Mouse (Mus musculus) left cerebral cortex, adult 2 months (tissue): Measurements from ENCODE around the gene Sfxn5. TPM values are rescaled to one million over a fixed set of nuclear protein-coding genes. Genes with fewer than 3 reads are reported as not detected.
A peak's percentile ranks its signal among the peaks of the same experiment; 100 is the strongest.

Experiments used
- DNase-seq, 2 experiments: peaks; one replicate each; pipeline ENCODE4 v3.0.0; 2021 to 2022; ENCODE audit warnings: low spot score in 2 of 2, mixed read lengths in 1 of 2; ENCODE audit errors: extremely low spot score in 1 of 2
- H3K27ac ChIP-seq: fragments of 200-600 bp; 2 replicates; pipeline ENCODE4 v1.8.1; 2022
- H3K4me3 ChIP-seq: fragments of 200-600 bp; 2 replicates; pipeline ENCODE4 v1.8.1; 2022
- CTCF ChIP-seq: fragments of 200-600 bp; IDR thresholded peaks from 2 replicates; pipeline ENCODE4 v1.8.1; 2022; ENCODE audit warnings: antibody characterized with exemption, mild to moderate bottlenecking, moderate library complexity
- intact Hi-C: fragments of 180-260 bp; cut with DNase I; formaldehyde crosslinking; loops from one replicate; pipeline ENCODE4 v1.15.1; 2025
- total RNA-seq, 2 experiments: library from RNA; stranded (reverse); gene quantifications; 2 replicates each; pipeline ENCODE4 v1.2.3; 2021

The Sfxn5 gene
- total RNA-seq, 2 experiments from 2014 or later = 161 to 173 TPM

DNA sequence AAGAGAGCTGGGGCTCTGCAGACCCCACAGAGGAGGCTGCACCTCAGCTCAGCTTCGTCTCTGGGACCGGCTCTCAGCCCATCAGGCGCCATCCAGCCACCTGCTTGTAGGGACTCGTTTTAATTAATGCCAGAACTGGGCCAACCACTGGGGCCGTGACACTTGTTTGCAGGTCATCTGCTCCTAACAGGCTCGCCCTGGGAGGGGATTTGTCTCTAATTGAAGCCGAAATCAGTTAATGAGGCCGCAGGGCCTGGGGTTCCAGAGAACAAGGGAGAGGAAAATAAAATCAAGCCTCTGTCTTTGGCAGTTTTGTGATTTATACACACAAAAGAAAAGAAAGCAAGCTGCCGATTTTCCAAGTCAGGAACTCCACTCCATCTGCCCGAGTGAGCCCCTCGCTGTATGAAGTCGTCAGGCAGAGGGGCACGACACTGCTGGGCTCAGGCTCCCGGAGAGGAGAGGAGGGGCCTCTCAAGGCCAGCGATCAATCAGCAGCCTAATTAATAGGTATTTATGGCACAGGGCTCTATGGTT lies 68.2 kb downstream of the Sfxn5 start:
- no peak for DNase-seq
- no peak for TF ChIP-seq CTCF
- Histone ChIP-seq H3K4me3 (no peak overlapping the region), H3K27ac (peak overlapping the region; percentile 76; the same call in 1 of the 2 replicates)
- intact Hi-C loops = loop anchor here (5.0 kb wide), 1 partner anchor 67 kb away; the partner anchor contains the start of gene Sfxn5

DNA sequence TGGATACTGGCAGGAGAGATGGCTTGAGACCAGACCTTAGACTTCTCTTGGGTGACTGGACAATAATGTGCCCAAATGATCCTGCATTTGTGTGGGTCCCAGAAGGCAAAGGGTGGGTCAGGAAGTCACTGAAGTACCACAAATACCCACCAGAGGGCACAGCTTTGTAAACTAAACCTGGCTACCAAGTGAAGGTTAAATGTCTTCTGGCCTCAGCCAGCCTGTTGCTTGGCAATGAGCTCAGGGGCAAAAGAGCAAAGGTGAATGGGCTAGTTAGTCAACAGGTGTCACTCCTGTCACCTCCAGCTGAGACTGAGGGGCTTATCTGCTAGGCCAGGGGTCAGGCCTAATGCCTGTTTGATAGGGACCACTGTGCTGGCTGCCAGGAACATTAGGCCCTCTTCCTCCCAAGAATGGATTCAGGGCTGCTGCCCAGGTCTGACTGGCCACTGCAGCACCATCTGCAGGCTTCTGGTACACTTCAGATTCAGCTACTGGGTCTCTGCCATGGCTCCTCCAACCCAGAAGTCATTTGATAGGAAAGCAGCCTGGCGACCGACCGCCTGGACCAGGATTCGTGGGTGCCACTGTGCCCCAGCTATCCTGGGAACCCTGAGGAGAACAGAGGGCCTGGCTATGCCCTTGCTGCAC lies 70.2 kb downstream of the Sfxn5 start:
- intact Hi-C loops = loop anchor here (5.0 kb wide), 1 partner anchor 69 kb away; the partner anchor contains the start of gene Sfxn5
- no peak for DNase-seq
- no peak overlapping the region for H3K4me3 ChIP-seq

GRCm38 (mm10) chr6:85259094-85259630 lies 74.1 kb downstream of the Sfxn5 start:
- DNase-seq = no peak
- no peak for TF ChIP-seq CTCF
- Histone ChIP-seq H3K27ac (no peak overlapping the region), H3K4me3 (no peak overlapping the region)
- intact Hi-C loops = no loop called here

More for the DNA sequence above, 70.2 kb downstream of the Sfxn5 start:
- H3K27ac ChIP-seq = no peak overlapping the region
- peak; percentile 67 for TF ChIP-seq CTCF

DNA sequence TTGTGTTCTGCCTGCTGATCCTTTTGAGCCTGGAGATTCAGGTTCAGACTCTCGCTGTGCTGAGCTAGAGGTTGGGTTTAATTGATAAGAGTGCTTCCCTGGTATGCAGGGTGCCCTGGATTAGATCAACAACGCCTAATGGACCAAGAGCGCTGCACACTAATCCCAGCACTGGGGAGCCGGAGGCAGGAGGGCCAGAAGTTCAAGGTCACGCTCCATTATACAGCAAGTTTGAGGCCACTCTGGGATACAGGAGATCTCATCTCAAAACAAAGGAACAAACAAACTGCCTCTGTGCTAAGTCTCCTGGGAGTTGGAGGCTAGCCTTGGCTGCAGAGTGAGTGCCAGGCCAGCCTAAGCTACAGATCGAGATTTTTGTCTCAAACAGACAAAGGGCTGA lies 77.6 kb downstream of the Sfxn5 start:
- no peak overlapping the region for H3K4me3 ChIP-seq
- DNase-seq = no peak
- no peak overlapping the region for H3K27ac ChIP-seq
- no peak for TF ChIP-seq CTCF
- intact Hi-C loops = no loop called here

GRCm38 (mm10) chr6:85253994-85254541 lies 79.2 kb downstream of the Sfxn5 start:
- no peak for DNase-seq
- intact Hi-C loops = no loop called here
- H3K4me3 ChIP-seq = no peak overlapping the region
- no peak overlapping the region for H3K27ac ChIP-seq
- no peak for TF ChIP-seq CTCF

DNA sequence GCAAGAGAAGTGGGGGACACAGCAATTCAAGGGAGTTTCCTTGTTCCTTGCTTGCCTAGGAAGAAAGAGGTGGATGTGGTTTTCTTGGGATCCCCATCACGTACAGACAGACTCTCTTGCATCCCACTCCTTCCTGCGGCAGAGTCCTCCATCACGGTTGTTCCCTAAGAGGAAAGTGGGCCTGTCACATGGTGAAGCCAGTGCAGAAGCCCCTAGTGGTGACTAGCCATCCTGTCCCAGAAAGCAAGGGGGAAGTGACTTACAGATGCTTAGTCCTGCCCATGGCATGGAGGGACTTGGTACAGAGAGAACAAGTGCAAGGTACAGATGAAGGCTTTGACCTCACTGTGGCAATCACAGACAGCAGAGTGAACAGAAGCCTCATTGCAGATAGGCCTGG lies 79.9 kb downstream of the Sfxn5 start:
- intact Hi-C loops = no loop called here

GRCm38 (mm10) chr6:85252251-85253058 lies 80.8 kb downstream of the Sfxn5 start:
- no peak overlapping the region for H3K27ac ChIP-seq
- no peak overlapping the region for H3K4me3 ChIP-seq
- DNase-seq = no peak
- intact Hi-C loops = no loop called here
- TF ChIP-seq CTCF = no peak

More for the DNA sequence above, 79.9 kb downstream of the Sfxn5 start:
- DNase-seq = no peak
- TF ChIP-seq CTCF = peak; percentile 37
- peak overlapping the region; percentile 40; the same call in 1 of the 2 replicates for H3K27ac ChIP-seq
- H3K4me3 ChIP-seq = no peak overlapping the region

- TF ChIP-seq CTCF = no peak
- no peak overlapping the region for H3K27ac ChIP-seq
- intact Hi-C loops = no loop called here
- no peak for DNase-seq
- H3K4me3 ChIP-seq = no peak overlapping the region
Measured at GRCm38 (mm10) chr6:85250811-85251241, 82.4 kb downstream of the Sfxn5 start.

DNA sequence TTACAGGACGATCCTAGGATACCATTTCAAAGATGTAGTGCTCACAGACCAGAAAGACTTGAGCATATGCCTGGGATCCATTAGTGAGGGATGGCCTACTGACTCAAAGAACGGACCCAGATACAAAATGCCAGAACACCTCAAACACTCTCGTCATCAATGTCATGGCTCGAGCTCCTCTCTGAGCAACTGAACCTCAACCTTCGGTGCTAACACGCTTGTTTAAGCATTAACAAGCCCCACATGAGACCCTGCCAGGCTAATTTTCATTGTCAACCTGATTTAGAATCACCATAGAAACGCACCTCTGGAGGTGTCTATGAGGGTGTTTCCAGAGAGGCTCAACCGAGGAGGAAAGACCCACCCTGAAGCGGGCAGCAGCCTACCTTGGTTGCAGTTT lies 83.4 kb downstream of the Sfxn5 start:
- H3K4me3 ChIP-seq = no peak overlapping the region
- TF ChIP-seq CTCF = no peak
- intact Hi-C loops = no loop called here
- no peak for DNase-seq
- no peak overlapping the region for H3K27ac ChIP-seq

GRCm38 (mm10) chr6:85239044-85239489 lies 94.2 kb downstream of the Sfxn5 start:
- Histone ChIP-seq H3K4me3 (no peak overlapping the region), H3K27ac (no peak overlapping the region)
- TF ChIP-seq CTCF = peak; percentile 76
- DNase-seq = peak; percentile 41 to 64
- intact Hi-C loops = loop anchor here (5.0 kb wide), 2 partner anchors 77 to 153 kb away; no protein-coding TSS in a partner anchor

GRCm38 (mm10) chr6:85237595-85238337 lies 95.5 kb downstream of the Sfxn5 start:
- TF ChIP-seq CTCF = no peak
- H3K4me3 ChIP-seq = no peak overlapping the region
- H3K27ac ChIP-seq = peak overlapping the region; percentile 53
- intact Hi-C loops = loop anchor here (5.0 kb wide), 2 partner anchors 75 to 155 kb away; no protein-coding TSS in a partner anchor
- peak; percentile 46 to 52 for DNase-seq
